Mouse (Mus musculus): Measurements from ENCODE around the gene Tex37. TPM values are rescaled to one million over a fixed set of nuclear protein-coding genes. Genes with fewer than 3 reads are reported as not detected.

The Tex37 gene
- polyA plus RNA-seq (2012; rRNA removed) = not detected in 2 replicates

GRCm38 (mm10) chr6:70918827-70919226, at the start of gene Tex37:
Gene Tex37 (minus strand): TSS chr6:70918927.

GRCm38 (mm10) chr6:70956285-70956912, 37.7 kb upstream of the Tex37 start, which contains the start of gene Foxi3:
Gene Foxi3 (plus strand): TSS chr6:70956531.

Other genes with a start within 250 kb of the Tex37 start
- gene Rpia, start 126.7 kb downstream of the Tex37 start, polyA plus RNA-seq (2012; rRNA removed) = 27.3 and 27.9 TPM in 2 replicates
- gene Eif2ak3, start 74.4 kb downstream of the Tex37 start, polyA plus RNA-seq (2012; rRNA removed) = 17.0 and 18.0 TPM in 2 replicates
- 0.04 TPM in 1 of 2 replicates, not detected in the other for gene Foxi3, start 37.6 kb upstream of the Tex37 start, polyA plus RNA-seq (2012; rRNA removed)
- gene Thnsl2, start 225.5 kb upstream of the Tex37 start, polyA plus RNA-seq (2012; rRNA removed) = 3.1 TPM in 2 replicates

All from central nervous system, embryonic 18 days (tissue).